Mouse (Mus musculus): ENCODE results near the gene Llgl2.

Llgl2 gene

DNA sequence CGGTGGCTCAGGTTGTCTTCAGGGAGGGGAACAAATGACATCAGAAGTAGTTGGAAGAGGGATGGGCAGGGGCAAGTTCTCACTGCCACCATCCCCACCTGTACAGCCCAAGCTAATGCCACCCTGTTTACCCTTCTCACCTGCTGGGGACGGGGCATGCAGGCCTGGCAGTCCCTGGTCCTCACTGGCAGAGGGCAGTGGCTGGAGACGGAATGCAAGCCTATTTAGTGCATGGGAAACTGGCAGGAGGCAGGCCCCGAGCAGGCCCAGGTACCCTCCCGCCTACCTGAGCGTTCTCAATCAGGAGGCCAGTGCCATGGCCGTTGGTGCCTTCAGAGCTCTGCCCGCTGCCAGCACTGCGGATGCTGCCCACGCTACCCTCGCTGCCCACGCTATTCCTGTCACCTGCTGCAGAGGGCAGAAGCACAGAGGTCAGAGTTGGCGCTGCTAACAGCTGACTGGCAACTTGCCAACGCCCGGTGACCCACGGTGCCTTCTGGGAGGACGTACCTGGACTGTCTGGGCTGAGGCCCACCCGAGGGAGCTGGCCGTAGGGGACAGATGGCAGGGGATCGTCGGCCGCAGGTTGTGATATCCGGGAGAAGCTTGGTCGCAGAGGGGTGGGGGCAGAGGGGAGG lies 20.7 kb upstream of the Llgl2 start:
- TF ChIP-seq GATA4 (IDR thresholded peaks at IDR 0.05; ENCODE audit: insufficient replicate concordance, low read length) = no peak

DNA sequence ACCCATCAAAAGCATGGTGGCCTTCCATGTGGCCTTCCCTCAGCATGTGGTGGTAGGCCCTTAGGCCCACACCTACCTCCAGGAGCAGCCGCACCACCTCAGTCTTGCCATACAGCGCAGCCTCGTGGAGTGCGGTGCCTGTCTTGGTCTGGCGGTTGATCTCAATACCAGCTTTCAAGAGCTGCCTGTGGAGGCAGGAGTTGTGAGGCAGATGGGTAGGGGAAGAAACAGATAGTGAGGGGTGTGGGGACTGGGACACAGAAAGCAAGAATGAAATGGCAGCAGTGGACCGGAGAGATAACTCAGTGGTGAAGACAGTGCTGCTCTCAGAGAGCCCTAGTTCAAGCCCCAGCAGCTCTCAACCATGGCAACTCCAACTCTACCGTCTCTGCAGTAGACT lies 18.8 kb upstream of the Llgl2 start:
- TF ChIP-seq GATA4 (IDR thresholded peaks at IDR 0.05; ENCODE audit: insufficient replicate concordance, low read length) = no peak

DNA sequence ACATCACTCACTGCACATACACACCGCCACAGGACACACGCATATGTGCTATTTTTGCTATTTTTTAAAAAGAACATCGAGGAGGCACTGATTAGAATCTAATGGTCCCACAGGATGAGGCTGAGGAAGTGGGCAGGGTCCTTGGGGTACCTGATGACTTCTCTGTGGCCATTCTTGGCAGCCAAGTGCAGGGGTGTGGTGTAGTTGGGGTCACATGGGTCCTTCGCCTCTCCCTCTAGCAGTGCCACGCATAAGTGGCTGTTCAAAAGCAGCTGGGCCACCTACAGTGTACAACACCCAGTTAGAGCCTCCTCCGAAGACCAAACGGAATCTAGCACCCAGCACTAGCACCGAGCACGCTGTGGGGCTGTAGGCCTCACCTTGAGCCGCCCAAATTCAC lies 17.7 kb upstream of the Llgl2 start:
- TF ChIP-seq GATA4 (IDR thresholded peaks at IDR 0.05; ENCODE audit: insufficient replicate concordance, low read length) = no peak

DNA sequence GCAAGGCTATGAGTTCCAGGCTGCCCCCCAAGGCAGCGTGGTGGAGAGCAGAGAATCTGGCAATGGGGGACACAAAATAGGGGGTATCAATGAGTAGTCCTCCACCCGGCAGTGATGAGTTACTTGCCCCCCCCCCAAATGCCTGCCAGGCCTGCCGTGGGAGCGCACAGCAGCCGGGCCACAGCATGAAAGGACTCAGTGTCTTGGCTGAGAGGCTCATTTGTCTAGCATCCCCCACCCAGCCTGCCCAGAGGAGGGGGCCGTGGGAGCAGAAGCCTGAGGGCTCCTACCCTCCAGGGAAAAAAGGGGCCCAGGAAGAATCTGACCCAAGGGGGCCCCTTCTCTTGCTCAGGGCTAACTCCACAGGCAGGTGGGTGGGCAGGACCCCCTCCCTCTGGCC lies 16.5 kb upstream of the Llgl2 start:
- no peak for TF ChIP-seq GATA4 (IDR thresholded peaks at IDR 0.05; ENCODE audit: insufficient replicate concordance, low read length)

DNA sequence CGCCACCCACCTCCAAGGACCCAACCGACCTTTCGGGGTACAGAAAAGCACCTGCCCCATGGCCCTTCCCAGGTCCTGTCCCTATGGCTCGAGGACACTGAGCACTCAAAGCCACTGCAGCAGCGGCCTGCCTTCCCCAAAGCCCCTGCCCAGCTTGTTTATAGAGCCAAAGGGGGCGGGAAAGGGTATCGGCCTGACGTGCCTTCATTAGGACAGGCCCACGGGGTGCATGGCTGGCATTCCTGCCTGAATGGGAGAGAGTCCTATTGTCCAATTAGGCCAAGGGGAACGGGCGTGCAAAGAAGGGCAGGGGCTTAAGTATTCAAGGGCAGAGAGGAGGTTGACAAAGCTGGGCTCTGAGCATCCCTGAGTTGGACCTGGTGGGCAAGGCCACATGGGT lies 15.9 kb upstream of the Llgl2 start:
- no peak for TF ChIP-seq GATA4 (IDR thresholded peaks at IDR 0.05; ENCODE audit: insufficient replicate concordance, low read length)

DNA sequence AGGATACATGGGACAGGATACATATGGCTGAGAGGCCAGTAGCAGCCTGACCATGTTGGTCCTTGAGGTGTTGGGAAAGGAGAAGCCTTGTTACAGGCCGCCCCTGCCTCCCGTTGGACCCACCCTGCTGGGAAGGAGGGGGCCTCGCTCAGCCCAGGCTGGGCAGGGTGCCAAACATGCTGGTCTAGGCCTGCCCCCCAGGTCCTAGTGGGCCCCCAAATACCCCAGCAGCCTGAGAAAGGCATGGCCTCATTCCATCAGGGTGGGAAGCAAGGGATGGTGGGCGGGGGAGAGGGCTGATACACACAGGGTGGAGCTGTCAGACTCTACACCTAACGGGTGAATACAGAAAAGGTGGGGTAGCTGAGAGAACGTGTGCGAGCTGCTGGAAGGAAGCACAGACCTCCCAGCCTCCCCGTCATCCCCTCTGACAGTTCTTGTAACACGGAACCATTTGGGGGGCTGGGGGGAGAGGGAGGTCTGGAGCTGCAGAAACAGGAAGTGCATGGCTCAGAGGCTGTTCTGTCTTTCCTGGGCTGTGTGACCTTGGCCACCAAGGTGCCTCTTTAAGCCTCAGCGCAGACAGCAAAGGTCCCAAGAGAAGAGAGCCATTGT lies 15.0 kb upstream of the Llgl2 start:
- TF ChIP-seq GATA4 (IDR thresholded peaks at IDR 0.05; ENCODE audit: insufficient replicate concordance, low read length) = no peak

DNA sequence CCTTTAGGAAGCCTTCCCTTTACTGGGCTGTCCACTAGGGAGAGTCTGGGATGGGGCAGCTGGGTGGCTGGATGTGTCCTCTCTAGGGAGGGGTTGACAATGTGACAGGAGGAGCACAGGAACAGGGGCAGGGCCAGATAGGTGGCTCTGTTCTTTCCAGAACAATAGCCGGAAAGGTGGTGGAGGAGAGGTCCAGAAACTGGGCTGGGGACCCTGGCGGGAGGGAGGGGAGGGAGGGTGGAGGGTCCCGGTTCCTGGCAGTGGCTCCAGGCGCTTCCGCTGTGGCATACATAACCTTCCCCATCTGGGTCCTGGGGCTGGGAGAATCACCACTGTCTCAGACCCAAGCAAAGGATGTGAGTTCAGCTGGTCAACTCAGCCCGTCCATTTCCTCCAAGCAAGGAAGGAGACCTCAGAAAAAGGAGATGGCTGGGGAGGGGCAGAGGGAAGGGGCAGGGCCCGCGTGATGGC lies 14.5 kb upstream of the Llgl2 start:
- TF ChIP-seq GATA4 (IDR thresholded peaks at IDR 0.05; ENCODE audit: insufficient replicate concordance, low read length) = peak; percentile 39; the same call in 1 of the 2 replicates

DNA sequence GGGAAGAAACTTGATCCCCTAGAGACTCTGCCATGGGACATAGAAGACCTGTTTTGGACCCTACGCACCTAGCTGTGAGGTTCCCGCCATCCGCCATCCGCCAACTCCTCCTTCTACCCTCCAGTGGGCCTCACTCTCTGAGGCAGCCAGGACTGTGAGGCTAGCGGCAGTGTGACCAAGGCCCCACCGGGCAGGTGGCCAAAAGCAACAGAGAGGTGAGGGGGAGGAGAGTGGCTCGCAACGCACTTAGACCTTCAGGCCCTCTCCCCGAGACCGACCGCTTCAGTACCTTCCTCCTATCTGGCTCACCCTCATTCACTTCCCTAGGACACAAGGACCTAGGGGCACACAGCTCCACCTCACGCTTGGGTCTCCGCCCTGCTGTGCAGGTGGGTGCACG lies 13.5 kb upstream of the Llgl2 start:
- TF ChIP-seq GATA4 (IDR thresholded peaks at IDR 0.05; ENCODE audit: insufficient replicate concordance, low read length) = no peak

DNA sequence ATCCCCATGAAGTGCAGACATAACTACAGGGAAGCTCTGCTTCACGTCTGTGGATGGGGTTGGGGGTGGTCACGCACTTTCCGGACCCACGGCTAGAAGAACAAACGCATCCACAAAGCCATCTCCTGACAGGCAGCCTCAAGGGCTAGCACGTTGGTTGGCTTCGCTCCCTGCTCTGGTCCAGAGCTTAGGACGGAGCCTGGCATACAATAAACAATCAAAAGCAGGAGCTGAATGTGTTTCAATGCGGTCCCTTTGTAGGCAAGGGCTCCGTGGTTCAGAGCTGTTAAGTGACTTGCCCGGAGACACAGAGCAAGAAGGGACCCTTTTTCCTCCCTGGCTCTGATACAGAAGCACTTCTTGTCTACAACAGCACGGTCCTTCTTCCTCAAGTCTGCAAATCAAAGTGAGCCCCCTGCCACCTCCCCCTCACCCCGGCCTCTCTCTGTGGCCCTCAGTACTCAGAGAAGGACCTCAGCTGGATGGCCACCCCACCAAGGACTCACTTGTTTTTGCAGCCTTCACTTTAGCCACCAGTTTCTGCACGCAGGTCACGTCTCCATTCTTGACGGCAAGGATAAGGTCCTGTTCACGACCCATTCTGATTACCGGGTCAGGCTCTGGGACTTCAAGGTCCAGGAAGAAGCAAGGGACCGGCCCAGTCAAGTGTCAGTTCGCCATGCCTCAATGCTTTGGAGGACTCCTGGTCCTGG lies 12.3 kb upstream of the Llgl2 start:
- no peak for TF ChIP-seq GATA4 (IDR thresholded peaks at IDR 0.05; ENCODE audit: insufficient replicate concordance, low read length)

DNA sequence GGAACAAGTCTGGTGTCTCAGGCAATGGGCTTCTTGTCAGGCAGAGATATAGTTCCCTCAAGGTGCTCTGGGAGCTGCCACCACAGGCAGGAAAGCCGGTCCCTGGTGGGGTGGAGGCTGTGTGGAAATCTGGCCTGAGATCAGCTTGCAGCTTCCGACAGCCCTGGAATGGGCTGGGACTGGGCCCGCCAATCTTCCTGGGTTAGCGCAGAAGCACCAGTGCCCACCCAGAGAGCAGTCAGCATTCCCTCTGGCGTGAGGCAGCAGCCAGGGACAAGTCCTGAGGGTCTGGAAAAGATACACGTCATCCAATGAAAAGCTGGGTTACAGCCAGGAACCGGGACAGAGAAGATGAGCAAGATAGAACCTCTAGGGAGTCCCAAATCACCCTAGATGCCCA lies 11.8 kb upstream of the Llgl2 start:
- no peak for TF ChIP-seq GATA4 (IDR thresholded peaks at IDR 0.05; ENCODE audit: insufficient replicate concordance, low read length)

DNA sequence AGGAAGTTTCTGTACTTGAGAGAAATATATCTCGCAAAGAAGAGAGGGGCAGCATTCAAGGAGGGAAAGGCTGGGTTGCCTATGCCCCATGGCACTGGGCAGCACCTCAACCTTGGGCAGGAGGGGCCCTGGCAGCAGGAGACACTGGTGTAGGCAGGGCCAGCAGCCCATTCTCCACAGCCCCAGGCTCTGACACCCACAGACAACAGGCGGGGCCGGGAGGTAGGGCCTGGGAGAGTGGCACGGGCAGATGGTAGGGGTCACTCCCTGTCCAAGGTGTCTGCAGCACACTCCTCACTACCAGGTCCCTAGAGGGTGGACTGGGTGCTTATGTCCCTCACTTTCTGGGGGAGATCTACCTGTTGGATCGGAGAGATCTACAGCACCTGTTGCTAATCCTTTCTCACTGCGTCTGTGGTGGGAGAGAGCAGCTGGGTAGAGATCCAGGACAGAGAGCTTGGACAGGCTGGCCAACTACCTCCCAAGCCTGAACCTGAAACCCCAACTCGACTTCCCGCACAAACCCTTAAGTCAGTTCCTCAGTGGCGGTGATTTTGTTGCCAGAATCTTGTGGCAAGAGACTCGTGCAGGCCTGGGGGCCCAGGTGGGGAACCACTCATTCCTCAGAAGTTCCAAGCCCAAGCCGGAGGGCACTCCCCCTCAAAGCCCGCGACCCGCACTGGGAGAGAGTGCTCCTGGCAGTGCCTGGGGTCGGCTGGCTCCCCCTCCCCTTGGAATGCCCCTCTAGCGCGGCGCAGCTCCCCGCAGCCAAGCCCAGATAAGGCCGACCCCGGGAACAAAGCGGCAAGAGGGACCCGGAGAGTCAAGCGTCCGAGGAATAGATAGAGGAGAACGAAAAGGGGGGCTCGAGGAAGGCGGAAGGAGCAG lies 11.1 kb upstream of the Llgl2 start:
- no peak for TF ChIP-seq GATA4 (IDR thresholded peaks at IDR 0.05; ENCODE audit: insufficient replicate concordance, low read length)

DNA sequence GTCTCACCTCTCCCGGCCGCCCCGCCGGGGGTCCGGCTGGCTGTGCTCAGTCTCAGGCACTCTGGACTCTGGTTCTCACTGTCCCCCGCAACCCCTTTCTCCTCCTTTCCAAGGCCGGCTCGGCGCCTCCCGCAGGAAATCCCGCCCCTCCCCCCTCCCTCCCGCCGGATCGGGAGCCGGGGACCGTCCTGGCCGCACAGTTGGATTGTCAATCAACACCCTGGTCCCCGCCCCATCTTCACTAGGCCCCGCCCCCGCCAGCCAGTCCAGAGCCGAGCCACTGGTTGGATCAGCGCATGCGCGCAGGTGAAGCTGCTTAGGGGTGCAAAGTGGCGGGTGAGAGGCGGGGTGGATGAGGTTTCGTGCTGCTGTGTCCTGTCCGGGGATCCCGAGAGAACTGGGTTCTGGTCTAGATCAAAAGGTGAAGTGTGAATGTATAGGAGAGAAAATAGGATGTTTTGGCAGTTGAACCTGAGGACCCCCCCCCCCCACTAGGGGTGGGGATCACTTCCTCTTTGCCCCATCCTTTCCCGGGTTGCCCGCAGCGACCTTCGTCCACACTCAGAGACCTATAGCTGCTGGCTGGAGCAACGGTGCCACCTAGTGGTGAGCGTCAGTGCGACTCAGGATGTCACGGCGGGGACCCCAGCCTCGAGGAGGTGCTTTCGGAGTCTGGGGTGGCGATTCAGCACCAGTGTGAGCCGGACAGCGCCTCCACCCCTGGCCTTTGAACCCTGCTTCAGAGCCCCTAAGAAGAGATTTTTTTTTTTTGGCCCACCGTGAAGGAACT lies 10.1 kb upstream of the Llgl2 start, which contains the start of gene Caskin2:
Gene Caskin2, minus strand, starts transcription at position 133 of the 790 bp plus-strand sequence.
- TF ChIP-seq GATA4 (IDR thresholded peaks at IDR 0.05; ENCODE audit: insufficient replicate concordance, low read length) = peak; percentile 2; the same call in 1 of the 2 replicates

DNA sequence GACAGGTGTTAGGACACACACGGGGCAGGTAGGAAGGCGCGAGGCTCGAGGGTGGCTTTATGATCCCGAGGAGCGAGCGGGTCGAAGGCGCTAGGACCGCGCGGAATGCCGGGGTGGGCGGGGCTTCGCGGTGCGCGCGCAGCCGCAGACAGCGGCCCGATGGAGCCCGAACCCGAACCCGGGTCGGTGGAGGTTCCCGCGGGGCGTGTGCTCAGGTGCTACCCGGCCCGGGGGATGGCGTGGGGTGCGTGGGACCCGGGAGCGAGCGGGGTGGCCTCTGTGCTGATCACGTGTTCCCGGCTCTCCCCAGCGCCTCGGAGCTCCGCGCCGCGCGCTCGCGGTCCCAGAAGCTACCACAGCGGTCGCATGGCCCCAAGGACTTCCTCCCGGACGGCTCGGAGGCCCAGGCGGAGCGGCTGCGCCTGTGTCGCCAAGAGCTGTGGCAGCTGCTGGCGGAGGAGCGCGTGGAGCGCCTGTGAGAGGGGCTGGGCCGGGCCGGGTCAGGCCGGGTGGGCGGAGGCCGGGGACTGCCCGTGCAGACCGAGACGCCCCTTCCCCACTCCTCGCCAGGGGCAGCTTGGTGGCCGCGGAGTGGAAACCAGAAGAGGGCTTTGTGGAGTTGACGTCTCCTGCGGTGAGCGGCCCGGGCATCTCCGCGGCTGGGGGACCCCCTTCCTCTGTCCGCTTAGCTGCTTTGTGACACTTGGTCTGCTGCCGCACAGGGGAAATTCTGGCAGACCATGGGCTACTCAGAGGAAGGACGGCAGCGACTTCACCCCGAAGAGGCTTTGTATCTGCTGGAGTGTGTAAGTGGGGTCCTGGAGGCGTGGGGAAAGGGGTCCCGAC lies 9.0 kb upstream of the Llgl2 start, which contains the start of gene Tsen54:
Gene Tsen54, plus strand, starts transcription at position 120 of the 846 bp plus-strand sequence.
- no peak for TF ChIP-seq GATA4 (IDR thresholded peaks at IDR 0.05; ENCODE audit: insufficient replicate concordance, low read length)
